Mouse (Mus musculus): Measurements from ENCODE around the gene Tmem132b. TPM values are rescaled to one million over a fixed set of nuclear protein-coding genes. Genes with fewer than 3 reads are reported as not detected.

Gene Tmem132b
- polyA plus RNA-seq, 1 experiment, result not detected

GRCm38 (mm10) chr5:125692538-125692937 is 161.0 kb downstream of the Tmem132b start:
- Histone ChIP-seq H3K4me1 (ENCODE audit: control insufficient read depth, insufficient read depth, low read length) (no peaks in the 10 kb centered on the region), H3K4me3 (ENCODE audit: insufficient read depth, low read depth, low read length) (no peak overlapping the region), H3K36me3 (ENCODE audit: control insufficient read depth, insufficient read depth, low read length) (no peaks in the 10 kb centered on the region), H3K27ac (ENCODE audit: insufficient read depth, low read depth, low read length) (no peak overlapping the region), H3K27me3 (replicated peaks; ENCODE audit: control insufficient read depth, insufficient read depth, low read length) (no peaks in the 10 kb centered on the region)
- WGBS, result 30% methylated on average over 10 of the region's 10 CpGs
- TF ChIP-seq POLR2A (IDR thresholded peaks at IDR 0.05; ENCODE audit: low read depth, low read length) (no peak), CTCF (conservative IDR thresholded peaks at IDR 0.05; ENCODE audit: insufficient read depth, insufficient read length, low read depth, low read length) (no peak)
- DNase-seq, result no peak

- no peak for DNase-seq
- TF ChIP-seq POLR2A (IDR thresholded peaks at IDR 0.05; ENCODE audit: low read depth, low read length) (no peak), CTCF (conservative IDR thresholded peaks at IDR 0.05; ENCODE audit: insufficient read depth, insufficient read length, low read depth, low read length) (no peak)
- no peak overlapping the region for H3K27ac ChIP-seq (ENCODE audit: insufficient read depth, low read depth, low read length)
- no peaks in the 10 kb centered on the region for H3K36me3 ChIP-seq (ENCODE audit: control insufficient read depth, insufficient read depth, low read length)
- H3K4me3 ChIP-seq (ENCODE audit: insufficient read depth, low read depth, low read length), result no peak overlapping the region
- no peaks in the 10 kb centered on the region for H3K27me3 ChIP-seq (replicated peaks; ENCODE audit: control insufficient read depth, insufficient read depth, low read length)
- no peaks in the 10 kb centered on the region for H3K4me1 ChIP-seq (ENCODE audit: control insufficient read depth, insufficient read depth, low read length)
- 66% methylated on average over 3 of the region's 3 CpGs for whole genome bisulfite sequencing
Measured at GRCm38 (mm10) chr5:125699395-125699794, 167.8 kb downstream of the Tmem132b start.

- TF ChIP-seq POLR2A (IDR thresholded peaks at IDR 0.05; ENCODE audit: low read depth, low read length) (no peak), CTCF (conservative IDR thresholded peaks at IDR 0.05; ENCODE audit: insufficient read depth, insufficient read length, low read depth, low read length) (no peak)
- Histone ChIP-seq H3K36me3 (ENCODE audit: control insufficient read depth, insufficient read depth, low read length) (no peaks in the 10 kb centered on the region), H3K4me1 (ENCODE audit: control insufficient read depth, insufficient read depth, low read length) (no peaks in the 10 kb centered on the region), H3K4me3 (ENCODE audit: insufficient read depth, low read depth, low read length) (no peak overlapping the region), H3K27ac (ENCODE audit: insufficient read depth, low read depth, low read length) (no peak overlapping the region), H3K27me3 (replicated peaks; ENCODE audit: control insufficient read depth, insufficient read depth, low read length) (no peaks in the 10 kb centered on the region)
- no peak for DNase-seq
- WGBS, result 87% methylated on average over 5 of the region's 5 CpGs
Measured at GRCm38 (mm10) chr5:125700234-125700633, 168.7 kb downstream of the Tmem132b start.

- Histone ChIP-seq H3K36me3 (ENCODE audit: control insufficient read depth, insufficient read depth, low read length) (no peaks in the 10 kb centered on the region), H3K4me3 (ENCODE audit: insufficient read depth, low read depth, low read length) (no peak overlapping the region), H3K27ac (ENCODE audit: insufficient read depth, low read depth, low read length) (no peak overlapping the region), H3K27me3 (replicated peaks; ENCODE audit: control insufficient read depth, insufficient read depth, low read length) (no peaks in the 10 kb centered on the region), H3K4me1 (ENCODE audit: control insufficient read depth, insufficient read depth, low read length) (no peaks in the 10 kb centered on the region)
- no peak for TF ChIP-seq CTCF (conservative IDR thresholded peaks at IDR 0.05; ENCODE audit: insufficient read depth, insufficient read length, low read depth, low read length)
- no peak for TF ChIP-seq POLR2A (IDR thresholded peaks at IDR 0.05; ENCODE audit: low read depth, low read length)
- no peak for DNase-seq
- WGBS, result 56% methylated on average over 8 of the region's 8 CpGs
Measured at GRCm38 (mm10) chr5:125705379-125705778, 173.8 kb downstream of the Tmem132b start.

GRCm38 (mm10) chr5:125709160-125709559 is 177.6 kb downstream of the Tmem132b start:
- H3K4me1 ChIP-seq (ENCODE audit: control insufficient read depth, insufficient read depth, low read length), result no peaks in the 10 kb centered on the region
- H3K27me3 ChIP-seq (replicated peaks; ENCODE audit: control insufficient read depth, insufficient read depth, low read length), result no peaks in the 10 kb centered on the region
- no peak overlapping the region for H3K27ac ChIP-seq (ENCODE audit: insufficient read depth, low read depth, low read length)
- TF ChIP-seq POLR2A (IDR thresholded peaks at IDR 0.05; ENCODE audit: low read depth, low read length), result no peak
- TF ChIP-seq CTCF (conservative IDR thresholded peaks at IDR 0.05; ENCODE audit: insufficient read depth, insufficient read length, low read depth, low read length), result peak; percentile 49; the same call in 1 of the 2 replicates
- H3K36me3 ChIP-seq (ENCODE audit: control insufficient read depth, insufficient read depth, low read length), result no peaks in the 10 kb centered on the region
- DNase-seq, result peak; percentile 46
- H3K4me3 ChIP-seq (ENCODE audit: insufficient read depth, low read depth, low read length), result no peak overlapping the region
- WGBS, result 3% methylated on average over 3 of the region's 3 CpGs

GRCm38 (mm10) chr5:125726815-125727214 is 195.2 kb downstream of the Tmem132b start:
- no peak for TF ChIP-seq CTCF (conservative IDR thresholded peaks at IDR 0.05; ENCODE audit: insufficient read depth, insufficient read length, low read depth, low read length)
- TF ChIP-seq POLR2A (IDR thresholded peaks at IDR 0.05; ENCODE audit: low read depth, low read length), result no peak
- H3K27ac ChIP-seq (ENCODE audit: insufficient read depth, low read depth, low read length), result no peak overlapping the region
- no peak for DNase-seq
- no peaks in the 10 kb centered on the region for H3K4me1 ChIP-seq (ENCODE audit: control insufficient read depth, insufficient read depth, low read length)
- no peak overlapping the region for H3K4me3 ChIP-seq (ENCODE audit: insufficient read depth, low read depth, low read length)
- H3K36me3 ChIP-seq (ENCODE audit: control insufficient read depth, insufficient read depth, low read length), result no peaks in the 10 kb centered on the region
- WGBS, result 89% methylated on average over 7 of the region's 7 CpGs
- no peaks in the 10 kb centered on the region for H3K27me3 ChIP-seq (replicated peaks; ENCODE audit: control insufficient read depth, insufficient read depth, low read length)

GRCm38 (mm10) chr5:125727436-125727835 is 195.9 kb downstream of the Tmem132b start:
- Histone ChIP-seq H3K4me3 (ENCODE audit: insufficient read depth, low read depth, low read length) (no peak overlapping the region), H3K36me3 (ENCODE audit: control insufficient read depth, insufficient read depth, low read length) (no peaks in the 10 kb centered on the region), H3K27me3 (replicated peaks; ENCODE audit: control insufficient read depth, insufficient read depth, low read length) (no peaks in the 10 kb centered on the region), H3K27ac (ENCODE audit: insufficient read depth, low read depth, low read length) (no peak overlapping the region), H3K4me1 (ENCODE audit: control insufficient read depth, insufficient read depth, low read length) (no peaks in the 10 kb centered on the region)
- WGBS, result 90% methylated on average over 5 of the region's 5 CpGs
- TF ChIP-seq POLR2A (IDR thresholded peaks at IDR 0.05; ENCODE audit: low read depth, low read length) (no peak), CTCF (conservative IDR thresholded peaks at IDR 0.05; ENCODE audit: insufficient read depth, insufficient read length, low read depth, low read length) (no peak)
- no peak for DNase-seq
